Comparison of ENCODE assay signal across 10 mouse cellular contexts in the genomic region with DNA sequence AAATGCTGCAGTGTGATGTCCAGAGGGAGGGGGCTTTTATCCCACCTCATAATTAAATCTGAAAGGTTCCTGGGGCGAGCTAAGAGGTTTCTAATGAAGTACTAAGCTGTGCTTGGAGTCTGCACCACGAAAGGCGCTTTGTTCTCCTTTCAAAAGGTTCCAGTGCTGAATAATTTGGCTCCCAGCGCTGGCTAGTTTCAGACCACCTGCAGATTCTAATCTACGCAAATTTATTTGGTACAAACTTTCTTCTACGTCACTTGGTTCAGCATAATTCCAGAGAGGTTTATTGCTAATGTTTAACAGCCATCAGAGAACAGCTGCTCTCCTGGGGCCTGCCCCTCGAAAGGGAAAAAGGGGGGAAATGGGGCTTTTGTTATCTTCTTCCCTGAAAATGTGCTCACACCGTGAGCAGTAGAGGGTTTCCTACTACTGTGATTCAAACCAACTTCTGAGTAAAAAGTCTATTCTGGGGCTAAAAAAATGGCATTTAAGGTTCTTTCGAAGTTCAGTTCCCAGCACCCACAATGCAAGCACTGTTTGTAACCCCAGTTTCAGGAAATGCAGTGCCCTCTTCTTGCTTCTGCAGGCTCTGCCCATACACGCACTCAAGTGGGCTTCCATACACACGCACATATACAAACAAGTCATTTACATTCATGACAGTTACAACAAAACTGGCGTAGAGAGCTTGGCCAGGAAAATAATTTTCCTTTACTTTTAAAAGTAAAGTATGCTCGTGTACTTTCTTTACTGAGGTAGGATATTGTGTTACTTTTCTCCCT. TPM values are rescaled to one million over a fixed set of nuclear protein-coding genes. Genes with fewer than 3 reads are reported as not detected.
DNase-seq lines count a peak whose midpoint lies in the region; ATAC-seq lines count a peak whose summit lies in the region.
"Had no signal": no experiment of that assay in that cellular context is flagged by ENCODE, and none has a peak within 500 bp of the region (broad histone marks: within the 10 kb centered on the region; RNA-seq: fewer than 3 reads in every experiment).

No protein-coding gene starts in this region.

- H3K9ac ChIP-seq in forebrain, embryonic 14.5 days (ENCODE audit: low read length): no peak overlapping the region
- no peak overlapping the region for H3K9ac ChIP-seq in limb, embryonic 13.5 days
- H3K9ac ChIP-seq: liver, embryonic 14.5 days had no signal

- H3K36me3 ChIP-seq in forebrain, embryonic 14.5 days (ENCODE audit: control insufficient read depth, insufficient read depth, low read length): no peaks in the 10 kb centered on the region
- H3K36me3 ChIP-seq in limb, embryonic 13.5 days: peaks cover 39% of the 10 kb centered on the region

- H3K9me3 ChIP-seq in forebrain, embryonic 14.5 days (replicated peaks; ENCODE audit: control insufficient read depth, low read length): no peaks in the 10 kb centered on the region
- no peaks in the 10 kb centered on the region for H3K9me3 ChIP-seq in limb, embryonic 13.5 days

- peak overlapping the region; percentile 67 for H3K27ac ChIP-seq in forebrain, embryonic 14.5 days (ENCODE audit: low read depth, low read length)
- peak overlapping the region; percentile 28; the same call in 1 of the 2 replicates for H3K27ac ChIP-seq in limb, embryonic 13.5 days
- H3K27ac ChIP-seq: liver, embryonic 14.5 days had no signal

- peak; percentile 17 to 20 for DNase-seq in cerebellum, postnatal 10 days
- no peak for DNase-seq in cerebellum, adult 11 months
- peak; percentile 75 for DNase-seq in Muller cell, postnatal 12 days (ENCODE audit: inconsistent ontology term)
- DNase-seq in forebrain, embryonic 14.5 days (ENCODE audit: low spot score): peak; percentile 96
- DNase-seq in adrenal gland, postnatal 14 days: no peak
- DNase-seq in adrenal gland, adult 18-20 months (ENCODE audit: low spot score in 2 of 2): no peak
- DNase-seq in lung, adult 18-20 months: no peak
- DNase-seq: thymus, postnatal 36 days had no signal

- peak; percentile 94 for ATAC-seq in forebrain, embryonic 14.5 days
- peak; percentile 60 for ATAC-seq in limb, embryonic 13.5 days (ENCODE audit: low FRiP score, low read depth)

- 1% methylated on average over 13 of the region's 13 CpGs for WGBS in forebrain, embryonic 14.5 days
- WGBS in limb, embryonic 13.5 days: 14% methylated on average over 13 of the region's 13 CpGs

- H3K27me3 ChIP-seq in forebrain, embryonic 14.5 days (replicated peaks; ENCODE audit: control insufficient read depth, insufficient read depth, low read length): no peaks in the 10 kb centered on the region
- 0 out of 2 replicates have a peak, but pooled peaks cover 3% of the 10 kb centered on the region for H3K27me3 ChIP-seq in limb, embryonic 13.5 days

- peaks cover 18% of the 10 kb centered on the region for H3K4me1 ChIP-seq in forebrain, embryonic 14.5 days (ENCODE audit: control insufficient read depth, insufficient read depth, low read length)
- H3K4me1 ChIP-seq in limb, embryonic 13.5 days: peaks cover 17% of the 10 kb centered on the region

- no peak overlapping the region for H3K4me2 ChIP-seq in forebrain, embryonic 14.5 days (ENCODE audit: low read length)
- peak overlapping the region; percentile 23; the same call in 1 of the 2 replicates for H3K4me2 ChIP-seq in limb, embryonic 13.5 days (replicated peaks)

- H3K4me3 ChIP-seq in forebrain, embryonic 14.5 days (ENCODE audit: low read depth, low read length): no peak overlapping the region
- H3K4me3 ChIP-seq in limb, embryonic 13.5 days: no peak overlapping the region

RNA-seq across cellular contexts. Expression of gene Slco1c1, which starts 28.3 kb away (rescaled TPM):
- polyA plus RNA-seq in forebrain, embryonic 14.5 days (2014; fragmentation: Nextera tagmentation; extraction: Ambion mirVana): 13.5 and 19.3 TPM in 2 replicates
- 0.13 and 0.26 TPM in 2 replicates for polyA plus RNA-seq in limb, embryonic 13.5 days (2015; fragmentation: Nextera tagmentation; extraction: Ambion mirVana)
- total RNA-seq in adrenal gland, postnatal 14 days (2021): 0.15 and 0.41 TPM in 2 replicates
- under 1 TPM; 0.36 to 0.51 TPM for total RNA-seq in adrenal gland, adult 18-20 months (2021)

Comparison
In these comparisons a context has a peak if more than half of its experiments do, and no peak if none do; other contexts are left out.
1. DNase-seq: peak in cerebellum, postnatal 10 days (2 of 2), Muller cell, postnatal 12 days (single experiment) and forebrain, embryonic 14.5 days (single experiment); none in cerebellum, adult 11 months (single experiment), adrenal gland, postnatal 14 days (single experiment), adrenal gland, adult 18-20 months (0 of 2) and lung, adult 18-20 months (0 of 2).